Mouse (Mus musculus) thymus, adult 2 months (tissue): ENCODE measurements around the gene 2310030G06Rik. TPM values are rescaled to one million over a fixed set of nuclear protein-coding genes. Genes with fewer than 3 reads are reported as not detected.

Source experiments
- DNase-seq: peaks from one replicate; pipeline ENCODE4 v3.0.0; 2021
- H3K27ac ChIP-seq: fragments of 200-500 bp; 2 replicates; pipeline ENCODE4 v1.5.1; 2012; ENCODE audit warnings: low read length, control low read depth; ENCODE audit not compliant: control insufficient read depth, insufficient read depth
- H3K27me3 ChIP-seq: fragments of 200-500 bp; 2 replicates; pipeline ENCODE4 v1.6.1; 2012; ENCODE audit warnings: mild to moderate bottlenecking, low read length, moderate library complexity, mixed read lengths; ENCODE audit not compliant: control insufficient read depth, insufficient read depth
- H3K36me3 ChIP-seq: fragments of 200-500 bp; 2 replicates; pipeline ENCODE4 v1.6.1; 2012; ENCODE audit warnings: mild to moderate bottlenecking, low read length, moderate library complexity; ENCODE audit not compliant: control insufficient read depth, insufficient read depth
- H3K4me1 ChIP-seq: fragments of 200-500 bp; replicated peaks from 2 replicates; pipeline ENCODE4 v1.6.1; 2012; ENCODE audit warnings: low read length; ENCODE audit not compliant: control insufficient read depth, insufficient read depth
- H3K4me3 ChIP-seq: fragments of 200-500 bp; 2 replicates; pipeline ENCODE4 v1.5.1; 2012; ENCODE audit warnings: mild to moderate bottlenecking, low read length, control low read depth, moderate library complexity; ENCODE audit not compliant: control insufficient read depth, insufficient read depth
- CTCF ChIP-seq: fragments of 200-500 bp; IDR thresholded peaks from 2 replicates; pipeline ENCODE4 v1.5.1; 2012; ENCODE audit warnings: mild to moderate bottlenecking, control low read depth, low read length, moderate library complexity, borderline replicate concordance; ENCODE audit not compliant: control insufficient read depth, poor library complexity, insufficient read depth; ENCODE audit errors: extremely low read depth
- POLR2A ChIP-seq: fragments of 200-500 bp; IDR thresholded peaks from 2 replicates; pipeline ENCODE4 v1.6.1; 2012; ENCODE audit warnings: mild to moderate bottlenecking, low read length, control low read depth, moderate library complexity; ENCODE audit not compliant: control insufficient read depth, poor library complexity, insufficient read depth; ENCODE audit errors: extremely low read depth
- WGBS: fragments of 180-500 bp; shearing (Covaris S2); methylation state at CpG from one replicate; pipeline ENCODE4 v1.1.7; 2018; 5-methylcytosine and 5-hydroxymethylcytosine counted together
- polyA plus RNA-seq: library from polyadenylated mRNA; depleted of rRNA; stranded (reverse); fragments of >200 nt; gene quantifications from 2 replicates; pipeline ENCODE4 v1.2.3, GENCODE M21; 2012

The 2310030G06Rik gene
- polyA plus RNA-seq, 1 experiment = 3.6 TPM

DNA sequence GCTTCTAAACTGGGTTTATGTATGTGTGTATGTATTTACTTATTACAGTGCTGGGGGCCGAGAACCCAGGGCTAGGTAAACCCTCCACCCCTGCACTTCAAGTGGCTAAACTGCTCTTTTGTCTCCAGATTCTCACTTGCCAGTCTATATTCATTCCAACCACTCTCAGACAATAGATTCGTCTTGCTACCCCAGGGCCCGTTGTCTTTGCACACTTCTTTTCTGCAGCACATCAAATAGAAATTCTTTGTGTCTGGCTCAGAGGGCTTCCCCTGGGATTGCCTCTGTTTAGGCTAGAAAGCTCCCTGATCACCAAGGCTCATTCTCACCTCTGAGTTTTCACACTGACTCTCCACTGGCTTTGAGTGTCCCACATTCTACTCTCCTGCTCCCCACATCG lies 13.8 kb downstream of the 2310030G06Rik start:
- WGBS = 71% methylated on average over 4 of the region's 4 CpGs
- H3K4me3 ChIP-seq = no peak overlapping the region
- no peak for TF ChIP-seq CTCF
- TF ChIP-seq POLR2A = no peak

DNA sequence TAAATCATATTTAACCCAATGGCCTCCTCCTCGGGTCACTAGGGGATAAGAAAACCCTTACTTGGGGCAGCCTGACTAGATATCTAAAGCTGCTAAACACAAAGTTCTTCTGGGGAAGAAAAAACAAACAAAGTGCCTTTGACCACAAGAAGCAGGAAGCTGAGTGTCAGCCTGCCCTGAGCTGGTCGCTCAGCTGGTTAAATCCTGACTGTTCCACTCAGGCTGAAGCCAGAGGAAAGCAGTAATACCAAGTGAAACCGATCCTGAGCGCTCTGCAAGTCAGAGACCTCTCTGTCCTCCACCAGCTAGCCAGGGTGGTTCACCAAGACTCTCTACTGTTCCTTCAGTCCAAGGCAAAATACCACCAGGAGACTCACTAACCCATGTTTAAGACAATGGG lies 16.7 kb downstream of the 2310030G06Rik start:
- Histone ChIP-seq H3K27me3 (peaks cover 7% of the 10 kb centered on the region; the same call in 1 of the 2 replicates), H3K4me1 (no peaks in the 10 kb centered on the region; the same call in 1 of the 2 replicates), H3K27ac (no peak overlapping the region), H3K4me3 (no peak overlapping the region), H3K36me3 (no peaks in the 10 kb centered on the region)
- WGBS = 30% methylated on average over 4 of the region's 4 CpGs
- DNase-seq = no peak
- TF ChIP-seq POLR2A (no peak), CTCF (no peak)

More for the DNA sequence above, 13.8 kb downstream of the 2310030G06Rik start:
- no peak overlapping the region for H3K27ac ChIP-seq
- H3K4me1 ChIP-seq = no peaks in the 10 kb centered on the region; the same call in 1 of the 2 replicates
- peaks cover 6% of the 10 kb centered on the region; the same call in 1 of the 2 replicates for H3K27me3 ChIP-seq
- no peaks in the 10 kb centered on the region for H3K36me3 ChIP-seq
- DNase-seq = no peak

DNA sequence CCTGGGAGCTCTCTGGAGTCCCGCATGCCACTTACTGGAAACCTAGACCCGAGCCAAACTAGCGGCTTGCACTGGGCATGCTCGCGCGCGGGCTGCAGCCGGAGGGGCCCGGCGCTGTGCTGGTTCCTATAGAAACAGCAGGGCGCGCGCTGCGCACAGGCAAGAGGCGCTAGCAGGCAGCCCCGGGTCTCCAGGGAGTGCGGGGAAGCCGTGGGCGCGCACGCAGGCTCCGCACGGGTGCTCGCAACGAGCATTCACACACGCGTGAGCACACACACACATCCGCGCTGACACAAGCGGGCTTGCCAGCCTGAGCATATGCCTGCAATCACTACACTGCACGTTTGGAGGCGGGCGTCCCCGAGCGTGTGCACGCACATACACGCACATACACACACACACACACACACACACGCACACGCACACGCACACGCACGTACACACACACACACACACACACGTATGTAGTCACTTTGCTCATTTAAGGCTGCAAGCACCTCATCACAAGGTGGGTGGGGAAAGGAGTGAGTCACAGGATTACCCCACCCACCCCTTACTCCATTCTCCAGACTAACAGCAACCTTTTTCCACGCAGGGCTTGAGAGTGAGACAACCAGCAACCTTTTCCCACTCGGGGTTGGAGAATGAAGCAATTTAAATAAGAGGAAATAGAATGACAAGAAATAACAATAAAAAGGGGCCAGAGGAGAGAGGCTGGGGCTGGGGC lies 18.2 kb downstream of the 2310030G06Rik start:
- Histone ChIP-seq H3K36me3 (no peaks in the 10 kb centered on the region), H3K4me1 (no peaks in the 10 kb centered on the region; the same call in 1 of the 2 replicates), H3K27me3 (peaks cover 7% of the 10 kb centered on the region; the same call in 1 of the 2 replicates), H3K4me3 (peak overlapping the region; percentile 10; the same call in 1 of the 2 replicates), H3K27ac (no peak overlapping the region)
- WGBS = 2% methylated on average over 45 of the region's 45 CpGs
- peak; percentile 12 for DNase-seq
- TF ChIP-seq POLR2A (no peak), CTCF (no peak)

DNA sequence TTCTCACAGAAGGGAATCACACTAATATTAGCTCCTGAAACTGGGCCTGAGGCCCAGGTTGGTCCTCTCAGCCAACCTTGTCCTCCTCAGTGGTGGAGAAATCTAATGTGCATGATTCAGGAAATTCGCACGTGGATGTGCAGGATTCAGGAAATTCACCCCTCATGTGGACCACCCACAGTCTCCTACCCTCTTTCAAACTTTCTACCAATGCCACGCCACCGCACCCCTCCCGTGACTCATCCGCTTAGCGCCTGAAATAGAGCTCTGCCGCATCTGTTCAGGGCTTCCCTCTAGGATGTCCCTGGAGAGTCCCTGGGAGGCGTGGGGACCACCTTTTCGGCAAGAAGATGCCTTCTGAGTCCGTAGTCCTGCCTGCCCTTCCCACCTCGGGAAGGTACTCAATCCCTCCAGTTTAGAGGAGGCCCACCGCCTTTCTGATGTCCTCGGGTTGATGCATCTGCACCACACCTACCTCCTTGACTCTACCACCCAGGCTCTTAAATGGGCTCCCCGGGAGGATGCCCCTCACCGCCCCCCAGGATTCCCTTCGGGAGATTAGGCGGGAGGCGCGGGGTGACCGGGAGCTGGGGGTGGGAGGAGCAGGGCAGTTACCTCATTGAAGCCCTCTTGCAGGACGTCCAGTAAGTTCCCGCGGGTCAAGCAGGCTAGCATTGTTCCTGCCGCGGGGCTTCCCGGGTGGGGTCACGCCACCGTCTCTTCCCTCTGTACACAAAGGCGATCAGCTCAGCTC lies 19.0 kb downstream of the 2310030G06Rik start:
- Histone ChIP-seq H3K27ac (no peak overlapping the region), H3K36me3 (no peaks in the 10 kb centered on the region), H3K4me1 (no peaks in the 10 kb centered on the region; the same call in 1 of the 2 replicates), H3K27me3 (peaks cover 7% of the 10 kb centered on the region; the same call in 1 of the 2 replicates), H3K4me3 (peak overlapping the region; percentile 10; the same call in 1 of the 2 replicates)
- no peak for DNase-seq
- WGBS = 30% methylated on average over 30 of the region's 30 CpGs
- TF ChIP-seq POLR2A (no peak), CTCF (no peak)

DNA sequence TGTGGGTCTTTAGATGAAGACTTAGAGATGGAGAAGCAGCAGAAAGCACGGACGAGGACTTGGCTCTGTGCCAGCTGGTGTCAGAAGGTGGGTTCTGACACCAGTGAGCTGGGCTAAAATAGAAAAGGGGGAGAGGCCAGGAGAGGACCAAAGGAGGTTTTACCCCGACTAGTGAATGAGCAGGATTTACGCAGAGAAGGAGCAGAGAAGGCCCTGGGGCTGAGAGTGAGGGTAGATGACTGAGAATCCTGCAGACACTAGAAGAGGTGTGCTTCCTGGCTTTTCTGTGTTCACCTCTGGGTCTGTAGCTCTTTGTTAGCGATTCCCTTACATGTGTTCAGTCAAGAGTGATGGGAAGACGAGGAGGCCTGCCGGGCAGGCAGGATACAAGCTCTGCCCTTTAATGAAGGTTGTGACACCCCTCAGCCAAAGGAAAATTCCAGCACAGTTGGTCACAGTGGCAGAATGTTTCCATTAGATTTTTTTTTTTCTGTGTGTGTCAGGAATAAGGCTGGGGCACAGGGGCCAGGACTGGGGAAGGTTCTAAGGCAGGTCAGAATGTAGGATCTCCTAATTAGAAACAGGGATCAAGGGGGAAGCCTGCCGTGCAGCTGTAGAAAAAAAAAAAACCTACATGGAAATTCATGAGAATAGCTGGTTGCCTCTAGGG lies 20.3 kb downstream of the 2310030G06Rik start:
- Histone ChIP-seq H3K4me1 (no peaks in the 10 kb centered on the region; the same call in 1 of the 2 replicates), H3K4me3 (no peak overlapping the region), H3K27ac (no peak overlapping the region), H3K27me3 (peaks cover 7% of the 10 kb centered on the region; the same call in 1 of the 2 replicates), H3K36me3 (no peaks in the 10 kb centered on the region)
- 85% methylated on average over 8 of the region's 8 CpGs for WGBS
- TF ChIP-seq POLR2A (no peak), CTCF (no peak)
- DNase-seq = no peak

DNA sequence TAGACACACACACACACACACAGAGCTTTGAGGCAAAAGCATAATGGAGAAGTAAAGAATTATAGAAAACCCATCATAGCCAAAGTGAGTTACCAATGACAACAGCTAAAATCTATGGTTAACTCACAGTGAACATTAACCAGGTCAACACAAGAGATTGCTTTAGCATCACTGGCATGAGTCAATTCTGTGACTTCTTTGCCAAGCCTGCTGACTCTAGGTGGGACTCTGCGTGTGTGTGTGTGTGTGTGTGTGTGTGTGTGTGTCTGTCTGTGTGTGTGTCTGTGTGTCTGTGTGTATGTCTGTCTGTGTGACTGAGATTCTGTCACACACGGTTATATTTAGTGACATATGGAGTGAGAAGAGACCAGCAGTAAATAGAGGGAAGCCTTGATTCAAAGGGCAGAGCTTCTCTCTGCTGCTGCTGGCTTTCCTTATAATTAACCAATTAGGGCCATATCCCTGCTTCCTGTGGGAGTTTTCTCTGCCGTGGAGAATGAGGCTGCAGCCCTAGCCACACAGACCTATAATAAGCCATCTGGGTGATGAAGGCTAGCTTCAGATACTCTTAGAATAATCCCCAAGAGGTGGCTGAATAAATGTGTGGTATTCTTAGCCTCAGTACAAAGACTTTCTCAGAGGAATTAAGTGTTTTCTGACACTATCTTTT lies 21.5 kb downstream of the 2310030G06Rik start:
- TF ChIP-seq POLR2A (no peak), CTCF (no peak)
- Histone ChIP-seq H3K27me3 (peaks cover 7% of the 10 kb centered on the region; the same call in 1 of the 2 replicates), H3K4me1 (no peaks in the 10 kb centered on the region; the same call in 1 of the 2 replicates), H3K4me3 (no peak overlapping the region), H3K36me3 (no peaks in the 10 kb centered on the region), H3K27ac (no peak overlapping the region)
- no peak for DNase-seq
- WGBS = 46% methylated on average over 3 of the region's 3 CpGs
